Mouse (Mus musculus) lung, embryonic 15.5 days (tissue): Measurements from ENCODE around the gene Cmtm3. TPM values are rescaled to one million over a fixed set of nuclear protein-coding genes. Genes with fewer than 3 reads are reported as not detected.

Experiments used
- ATAC-seq: fragments of 200-750 bp; cut with Nextera tagmentation; 2 replicates; pipeline ENCODE4 v1.8.0; 2017; ENCODE audit warnings: moderate number of reproducible peaks, borderline replicate concordance; ENCODE audit not compliant: low FRiP score, low TSS enrichment; ENCODE audit errors: extremely low read depth
- H3K27ac ChIP-seq: fragments of 300-500 bp; sonication (generic); 2 replicates; pipeline ENCODE4 v1.5.1; 2015; ENCODE audit warnings: moderate library complexity, mild to moderate bottlenecking, inconsistent platforms
- H3K27me3 ChIP-seq: fragments of 300-500 bp; sonication (generic); 2 replicates; pipeline ENCODE4 v1.6.1; 2015; ENCODE audit warnings: inconsistent platforms
- H3K36me3 ChIP-seq: fragments of 300-500 bp; sonication (generic); 2 replicates; pipeline ENCODE4 v1.6.1; 2015; ENCODE audit warnings: inconsistent platforms
- H3K4me1 ChIP-seq: fragments of 300-500 bp; sonication (generic); 2 replicates; pipeline ENCODE4 v1.6.1; 2015; ENCODE audit warnings: inconsistent platforms
- H3K4me2 ChIP-seq: fragments of 300-500 bp; sonication (generic); 2 replicates; pipeline ENCODE4 v1.6.1; 2015; ENCODE audit warnings: inconsistent platforms, mild to moderate bottlenecking, moderate library complexity
- H3K4me3 ChIP-seq: fragments of 300-500 bp; sonication (generic); 2 replicates; pipeline ENCODE4 v1.5.1; 2015; ENCODE audit warnings: mild to moderate bottlenecking, inconsistent platforms
- H3K9ac ChIP-seq: fragments of 300-500 bp; sonication (generic); 2 replicates; pipeline ENCODE4 v1.6.1; 2015; ENCODE audit warnings: inconsistent platforms
- H3K9me3 ChIP-seq: fragments of 300-500 bp; sonication (generic); 2 replicates; pipeline ENCODE4 v1.6.1; 2016; ENCODE audit warnings: inconsistent platforms
- WGBS: fragments of 180-500 bp; shearing (Covaris S2); methylation state at CpG from one replicate; pipeline ENCODE4 v1.1.7; 2015; 5-methylcytosine and 5-hydroxymethylcytosine counted together
- polyA plus RNA-seq: library from polyadenylated mRNA; unstranded; fragments of >200 nt; fragmentation: Nextera tagmentation; extraction: Ambion mirVana; gene quantifications from 2 replicates; pipeline ENCODE4 v1.2.1, GENCODE M21; 2015

Gene Cmtm3
- polyA plus RNA-seq, 1 experiment from 2014 or later = 151 TPM

GRCm38 (mm10) chr8:104332665-104333631, 6.3 kb upstream of the Cmtm3 start:
- no peaks in the 10 kb centered on the region for H3K4me1 ChIP-seq
- WGBS = 74% methylated on average over 5 of the region's 5 CpGs
- H3K9me3 ChIP-seq = no peaks in the 10 kb centered on the region
- H3K4me3 ChIP-seq = no peak overlapping the region
- no peak overlapping the region for H3K9ac ChIP-seq
- H3K4me2 ChIP-seq = no peak overlapping the region
- ATAC-seq = no peak
- H3K36me3 ChIP-seq = no peaks in the 10 kb centered on the region
- no peak overlapping the region for H3K27ac ChIP-seq
- H3K27me3 ChIP-seq = no peaks in the 10 kb centered on the region

DNA sequence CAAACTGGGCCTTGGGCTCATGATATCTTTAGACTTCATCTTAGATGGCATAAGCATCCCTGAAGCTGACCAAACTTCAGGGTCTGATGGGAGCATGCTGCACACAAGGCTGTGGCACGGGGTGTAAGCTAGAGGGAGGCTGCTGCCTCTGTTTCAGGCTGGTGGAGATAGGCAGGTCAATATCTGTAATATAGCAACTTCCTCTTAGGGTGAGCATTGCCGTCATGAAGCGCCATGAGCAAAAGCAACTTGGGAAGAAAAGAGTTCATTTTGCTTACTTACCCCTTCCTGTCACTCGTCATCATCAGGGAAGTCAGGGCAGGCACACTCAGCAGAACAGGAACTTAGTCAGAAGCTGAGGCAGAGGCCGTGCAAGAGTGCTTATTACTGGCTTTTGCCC, 5.4 kb upstream of the Cmtm3 start:
- Histone ChIP-seq H3K9me3 (no peaks in the 10 kb centered on the region), H3K4me1 (no peaks in the 10 kb centered on the region), H3K27ac (no peak overlapping the region), H3K4me2 (no peak overlapping the region), H3K36me3 (no peaks in the 10 kb centered on the region), H3K9ac (no peak overlapping the region), H3K4me3 (no peak overlapping the region), H3K27me3 (no peaks in the 10 kb centered on the region)
- ATAC-seq = no peak
- 48% methylated on average over 5 of the region's 5 CpGs for WGBS

DNA sequence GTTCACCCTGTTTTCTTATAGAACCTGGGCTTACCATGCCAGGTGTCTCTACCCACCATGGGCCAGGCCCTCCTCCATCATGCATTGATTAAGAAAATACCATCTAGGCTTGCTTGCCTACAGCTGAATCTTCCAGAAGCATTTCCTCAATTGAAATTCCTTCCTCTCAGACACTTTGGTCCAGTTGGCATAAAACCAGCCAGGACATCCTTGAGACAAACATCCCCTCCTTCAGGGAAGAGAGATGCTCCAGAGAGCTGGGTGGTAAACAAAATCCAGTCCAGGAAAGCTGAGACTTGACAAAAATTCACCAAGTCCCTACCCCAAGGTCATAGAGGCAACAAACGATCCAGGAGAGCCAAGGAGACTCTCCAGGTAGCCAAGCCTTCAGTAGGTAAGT, 5.0 kb upstream of the Cmtm3 start:
- H3K9ac ChIP-seq = no peak overlapping the region
- H3K27ac ChIP-seq = no peak overlapping the region
- H3K27me3 ChIP-seq = no peaks in the 10 kb centered on the region
- no peaks in the 10 kb centered on the region for H3K9me3 ChIP-seq
- no peaks in the 10 kb centered on the region for H3K36me3 ChIP-seq
- no peak overlapping the region for H3K4me2 ChIP-seq
- 28% methylated on average over 1 of the region's 1 CpGs for WGBS
- no peak overlapping the region for H3K4me3 ChIP-seq
- peaks cover under 1% of the 10 kb centered on the region; the same call in 1 of the 2 replicates for H3K4me1 ChIP-seq
- ATAC-seq = no peak

- no peak for ATAC-seq
- no peak overlapping the region for H3K4me2 ChIP-seq
- no peaks in the 10 kb centered on the region for H3K27me3 ChIP-seq
- no peaks in the 10 kb centered on the region for H3K36me3 ChIP-seq
- H3K4me3 ChIP-seq = no peak overlapping the region
- no peaks in the 10 kb centered on the region for H3K9me3 ChIP-seq
- H3K4me1 ChIP-seq = peaks cover 12% of the 10 kb centered on the region
- H3K27ac ChIP-seq = no peak overlapping the region
- WGBS = 82% methylated on average over 1 of the region's 1 CpGs
- H3K9ac ChIP-seq = no peak overlapping the region
Measured at GRCm38 (mm10) chr8:104336806-104337205, 2.4 kb upstream of the Cmtm3 start.

GRCm38 (mm10) chr8:104337890-104338289, 1.3 kb upstream of the Cmtm3 start:
- no peak overlapping the region for H3K4me2 ChIP-seq
- H3K4me1 ChIP-seq = peaks cover 22% of the 10 kb centered on the region
- no peak overlapping the region for H3K9ac ChIP-seq
- no peak overlapping the region for H3K27ac ChIP-seq
- H3K27me3 ChIP-seq = no peaks in the 10 kb centered on the region
- 47% methylated on average over 3 of the region's 3 CpGs for WGBS
- no peak overlapping the region for H3K4me3 ChIP-seq
- H3K36me3 ChIP-seq = no peaks in the 10 kb centered on the region
- no peak for ATAC-seq
- no peaks in the 10 kb centered on the region for H3K9me3 ChIP-seq

GRCm38 (mm10) chr8:104339983-104340232, 698 bp downstream of the Cmtm3 start:
- Histone ChIP-seq H3K9ac (peak overlapping the region; percentile 87), H3K27ac (peak overlapping the region; percentile 84), H3K9me3 (no peaks in the 10 kb centered on the region), H3K4me3 (peak overlapping the region; percentile 68), H3K27me3 (no peaks in the 10 kb centered on the region), H3K4me2 (peak overlapping the region; percentile 87), H3K36me3 (0 out of 2 replicates have a peak, but pooled peaks cover 7% of the 10 kb centered on the region), H3K4me1 (peaks cover 22% of the 10 kb centered on the region)
- peak; percentile 27; the same call in 1 of the 2 replicates for ATAC-seq
- under 1% methylated on average over 6 of the region's 6 CpGs for WGBS

- WGBS = under 1% methylated on average over 52 of the region's 54 CpGs
- ATAC-seq = peak; percentile 88
Measured at GRCm38 (mm10) chr8:104340233-104341105, 1.3 kb downstream of the Cmtm3 start.

GRCm38 (mm10) chr8:104341106-104341561, 1.9 kb downstream of the Cmtm3 start:
- peak overlapping the region; percentile 84 for H3K27ac ChIP-seq
- peak; percentile 70 for ATAC-seq
- 0% methylated on average over 24 of the region's 24 CpGs for WGBS
- H3K4me2 ChIP-seq = peak overlapping the region; percentile 87
- peaks cover 22% of the 10 kb centered on the region for H3K4me1 ChIP-seq
- peak overlapping the region; percentile 68 for H3K4me3 ChIP-seq
- H3K9ac ChIP-seq = peak overlapping the region; percentile 87
- H3K36me3 ChIP-seq = peaks cover 18% of the 10 kb centered on the region; the same call in 1 of the 2 replicates
- H3K27me3 ChIP-seq = no peaks in the 10 kb centered on the region
- H3K9me3 ChIP-seq = no peaks in the 10 kb centered on the region

More at GRCm38 (mm10) chr8:104340233-104341105, 1.3 kb downstream of the Cmtm3 start:
- Histone ChIP-seq H3K4me1 (peaks cover 22% of the 10 kb centered on the region), H3K4me2 (peak overlapping the region; percentile 87), H3K27me3 (no peaks in the 10 kb centered on the region), H3K27ac (peak overlapping the region; percentile 84), H3K36me3 (peaks cover 12% of the 10 kb centered on the region; the same call in 1 of the 2 replicates), H3K9me3 (no peaks in the 10 kb centered on the region), H3K4me3 (peak overlapping the region; percentile 68), H3K9ac (peak overlapping the region; percentile 87)

- H3K4me1 ChIP-seq = peaks cover 22% of the 10 kb centered on the region
- H3K9me3 ChIP-seq = no peaks in the 10 kb centered on the region
- ATAC-seq = no peak
- peak overlapping the region; percentile 87 for H3K9ac ChIP-seq
- H3K36me3 ChIP-seq = peaks cover 23% of the 10 kb centered on the region; the same call in 1 of the 2 replicates
- no peaks in the 10 kb centered on the region for H3K27me3 ChIP-seq
- peak overlapping the region; percentile 68 for H3K4me3 ChIP-seq
- WGBS = 39% methylated on average over 6 of the region's 6 CpGs
- H3K27ac ChIP-seq = peak overlapping the region; percentile 31; the same call in 1 of the 2 replicates
- peak overlapping the region; percentile 87 for H3K4me2 ChIP-seq
Measured at GRCm38 (mm10) chr8:104341678-104342077, 2.5 kb downstream of the Cmtm3 start.

GRCm38 (mm10) chr8:104342426-104342825, 3.2 kb downstream of the Cmtm3 start:
- Histone ChIP-seq H3K36me3 (peaks cover 30% of the 10 kb centered on the region; the same call in 1 of the 2 replicates), H3K4me2 (peak overlapping the region; percentile 87; the same call in 1 of the 2 replicates), H3K4me1 (peaks cover 22% of the 10 kb centered on the region), H3K27ac (no peak overlapping the region), H3K4me3 (no peak overlapping the region), H3K27me3 (no peaks in the 10 kb centered on the region), H3K9ac (no peak overlapping the region), H3K9me3 (no peaks in the 10 kb centered on the region)
- 61% methylated on average over 5 of the region's 5 CpGs for whole genome bisulfite sequencing
- no peak for ATAC-seq

DNA sequence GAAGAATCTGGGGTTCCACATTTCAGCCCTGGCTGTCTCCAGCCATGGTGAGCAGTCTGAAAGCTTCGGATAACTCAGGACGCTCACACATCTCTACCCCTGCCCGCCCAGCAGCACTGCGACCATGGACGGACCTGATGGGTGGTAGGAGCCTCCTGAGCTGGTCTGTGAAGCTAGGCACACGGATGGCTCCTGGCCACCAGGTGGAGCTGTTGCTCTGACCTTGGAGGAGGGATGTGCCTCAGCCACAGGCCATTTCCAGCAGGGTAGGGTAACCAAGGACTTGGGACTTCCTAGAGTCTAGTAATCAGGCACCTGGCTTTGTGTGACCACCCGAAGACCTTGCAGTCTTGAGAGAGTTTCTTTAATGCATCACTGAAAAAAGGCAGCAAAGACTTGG, 4.7 kb downstream of the Cmtm3 start:
- H3K9ac ChIP-seq = no peak overlapping the region
- no peak for ATAC-seq
- no peaks in the 10 kb centered on the region for H3K27me3 ChIP-seq
- no peak overlapping the region for H3K4me2 ChIP-seq
- WGBS = 9% methylated on average over 7 of the region's 7 CpGs
- no peaks in the 10 kb centered on the region for H3K9me3 ChIP-seq
- H3K36me3 ChIP-seq = peaks cover 35% of the 10 kb centered on the region
- H3K4me1 ChIP-seq = peaks cover 22% of the 10 kb centered on the region
- no peak overlapping the region for H3K4me3 ChIP-seq
- H3K27ac ChIP-seq = no peak overlapping the region
